Mouse (Mus musculus) MEL (cell line): Measurements from ENCODE around the gene Fancc.

Source experiments
- CTCF ChIP-seq, 3 experiments: IDR thresholded peaks in 2 of 3; conservative IDR thresholded peaks in 1 of 3; 2 replicates each; pipeline ENCODE4 v1.5.1; 2011 to 2012; ENCODE audit warnings: low read length in 3 of 3, low read depth in 2 of 3, mild to moderate bottlenecking in 2 of 3, improper control_type of control experiment in 1 of 3, inconsistent platforms in 1 of 3, mixed read lengths in 1 of 3, moderate library complexity in 1 of 3; ENCODE audit not compliant: control insufficient read depth in 1 of 3, insufficient read depth in 1 of 3, poor library complexity in 1 of 3, severe bottlenecking in 1 of 3
- HCFC1 ChIP-seq: IDR thresholded peaks from 2 replicates; pipeline ENCODE4 v1.6.1; 2012; ENCODE audit warnings: low read depth, mild to moderate bottlenecking, inconsistent platforms, low read length, improper control_type of control experiment, moderate library complexity
- MAX ChIP-seq: IDR thresholded peaks from 2 replicates; pipeline ENCODE4 v1.6.1; 2011; ENCODE audit warnings: low read length, improper control_type of control experiment
- MYB ChIP-seq: IDR thresholded peaks from 2 replicates; pipeline ENCODE4 v1.6.1; 2011; ENCODE audit warnings: mild to moderate bottlenecking, low read depth, low read length, improper control_type of control experiment
- NRF1 ChIP-seq: IDR thresholded peaks from 2 replicates; pipeline ENCODE4 v1.6.1; 2014; ENCODE audit warnings: low read depth, mild to moderate bottlenecking, inconsistent platforms, low read length, improper control_type of control experiment, moderate library complexity; ENCODE audit not compliant: poor library complexity, insufficient read depth, severe bottlenecking
- POLR2A ChIP-seq, 2 experiments: IDR thresholded peaks; 2 replicates each; pipeline ENCODE4 v1.6.1; 2011 to 2012; ENCODE audit warnings: low read length in 2 of 2, mild to moderate bottlenecking in 2 of 2, control low read depth in 1 of 2, improper control_type of control experiment in 1 of 2, low read depth in 1 of 2, moderate library complexity in 1 of 2; ENCODE audit not compliant: control insufficient read depth in 1 of 2, insufficient read depth in 1 of 2, poor library complexity in 1 of 2
- USF1 ChIP-seq: IDR thresholded peaks from 2 replicates; pipeline ENCODE4 v1.6.1; 2014; ENCODE audit warnings: low read depth, mild to moderate bottlenecking, inconsistent platforms, low read length, improper control_type of control experiment, moderate library complexity
- ZC3H11A ChIP-seq: IDR thresholded peaks from 2 replicates; pipeline ENCODE4 v1.6.1; 2012; ENCODE audit warnings: low read depth, mild to moderate bottlenecking, inconsistent platforms, low read length, improper control_type of control experiment
- ZKSCAN1 ChIP-seq: IDR thresholded peaks from 2 replicates; pipeline ENCODE4 v1.6.1; 2012; ENCODE audit warnings: low read depth, mild to moderate bottlenecking, inconsistent platforms, low read length, improper control_type of control experiment, moderate library complexity
- ZNF384 ChIP-seq: IDR thresholded peaks from 2 replicates; pipeline ENCODE4 v1.6.1; 2012; ENCODE audit warnings: low read depth, mild to moderate bottlenecking, inconsistent platforms, low read length, improper control_type of control experiment

- TF ChIP-seq HCFC1 (no peak), POLR2A (IDR thresholded peaks at IDR 0.05; ENCODE audit: control insufficient read depth in 1 of 2, insufficient read depth in 1 of 2, low read depth in 1 of 2, low read length in 2 of 2, poor library complexity in 1 of 2) (no peak), CTCF (IDR thresholded peaks at IDR 0.05 in 2 of 3, conservative IDR thresholded peaks at IDR 0.05 in 1 of 3; ENCODE audit: control insufficient read depth in 1 of 3, insufficient read depth in 1 of 3, low read depth in 2 of 3, low read length in 3 of 3, poor library complexity in 1 of 3, severe bottlenecking in 1 of 3) (no peak), MYB (no peak), ZKSCAN1 (no peak), ZNF384 (no peak), NRF1 (no peak), MAX (no peak), ZC3H11A (no peak), USF1 (no peak)
These were observed 47.3 kb upstream of the Fancc start for GRCm38 (mm10) chr13:63544119-63544966.
